Mouse (Mus musculus) embryonic fibroblast, embryonic 13.5 days (primary cell): ENCODE results near the gene Negr1. TPM values are rescaled to one million over a fixed set of nuclear protein-coding genes. Genes with fewer than 3 reads are reported as not detected.

Source experiments
- H3K27ac ChIP-seq: 2 replicates; pipeline ENCODE4 v1.5.1; 2012; ENCODE audit warnings: low read length, control low read depth, inconsistent platforms; ENCODE audit not compliant: insufficient read depth
- H3K4me1 ChIP-seq: 2 replicates; pipeline ENCODE4 v1.6.1; 2011; ENCODE audit warnings: low read length; ENCODE audit not compliant: control insufficient read depth, insufficient read depth
- H3K4me3 ChIP-seq: 2 replicates; pipeline ENCODE4 v1.5.1; 2011; ENCODE audit warnings: mild to moderate bottlenecking, control low read depth, low read length; ENCODE audit not compliant: insufficient read depth
- CTCF ChIP-seq: IDR thresholded peaks from 2 replicates; pipeline ENCODE4 v1.5.1; 2011; ENCODE audit warnings: mild to moderate bottlenecking, control low read depth, low read length, moderate library complexity, borderline replicate concordance; ENCODE audit not compliant: insufficient read depth
- POLR2A ChIP-seq: IDR thresholded peaks from 2 replicates; pipeline ENCODE4 v1.6.1; 2011; ENCODE audit warnings: low read depth, mild to moderate bottlenecking, control low read depth, low read length, moderate library complexity
- polyA plus RNA-seq: library from polyadenylated mRNA; stranded (reverse); fragments of >200 nt; gene quantifications from 2 replicates; pipeline ENCODE4 v1.2.4, GENCODE M21; 2011; ENCODE audit warnings: low read depth; ENCODE audit not compliant: missing spikeins, insufficient read length

Gene Negr1
- polyA plus RNA-seq, 1 experiment, result 2.2 TPM

DNA sequence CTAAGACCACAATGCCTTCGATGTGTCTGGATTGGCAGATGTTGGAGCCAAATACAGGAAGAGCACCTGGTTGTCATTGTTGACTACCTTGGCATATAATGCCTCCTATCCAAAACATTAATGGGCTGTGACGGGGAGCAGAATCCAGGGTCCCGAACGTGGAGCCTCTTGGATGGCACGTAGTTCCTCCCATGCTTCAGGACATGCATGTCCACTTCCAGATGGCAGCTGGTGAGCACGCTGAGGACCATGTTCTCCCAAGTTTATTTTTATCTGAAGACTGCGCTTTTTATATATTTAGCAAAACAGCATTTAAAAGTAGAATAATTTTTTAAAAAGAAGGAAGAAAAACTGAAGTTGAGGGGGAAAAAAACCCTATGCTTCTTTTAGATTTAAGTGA lies 231.1 kb downstream of the Negr1 start:
- no peak overlapping the region for H3K4me3 ChIP-seq
- H3K4me1 ChIP-seq, result no peaks in the 10 kb centered on the region; the same call in 1 of the 2 replicates

DNA sequence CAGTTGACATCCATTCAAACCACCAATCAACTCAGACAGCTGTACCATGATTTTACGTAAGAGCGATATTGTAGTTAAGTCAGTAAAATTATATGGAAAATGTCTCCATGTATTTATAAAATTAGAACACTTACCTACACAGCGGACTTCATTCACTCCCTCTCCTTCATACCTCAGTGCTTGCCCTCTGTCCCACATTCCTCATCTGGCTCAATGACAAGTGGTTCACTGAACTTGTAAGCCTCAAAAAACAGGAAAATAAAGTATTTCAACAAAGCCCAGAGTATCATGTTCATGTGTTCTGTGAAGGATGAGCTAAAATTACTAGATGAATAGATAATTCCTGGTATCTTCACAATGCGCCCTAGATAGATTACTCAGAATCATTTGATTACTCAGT lies 232.5 kb downstream of the Negr1 start:
- Histone ChIP-seq H3K27ac (no peak overlapping the region), H3K4me1 (no peaks in the 10 kb centered on the region; the same call in 1 of the 2 replicates), H3K4me3 (no peak overlapping the region)
- no peak for TF ChIP-seq POLR2A
- no peak for TF ChIP-seq CTCF

More for the DNA sequence above, 231.1 kb downstream of the Negr1 start:
- H3K27ac ChIP-seq, result no peak overlapping the region
- no peak for TF ChIP-seq POLR2A
- TF ChIP-seq CTCF, result no peak

GRCm38 (mm10) chr3:156794610-156795009 lies 233.0 kb downstream of the Negr1 start:
- no peak overlapping the region for H3K4me3 ChIP-seq
- no peaks in the 10 kb centered on the region; the same call in 1 of the 2 replicates for H3K4me1 ChIP-seq
- TF ChIP-seq CTCF (no peak), POLR2A (no peak)
- no peak overlapping the region for H3K27ac ChIP-seq

- TF ChIP-seq POLR2A (no peak), CTCF (no peak)
- H3K4me1 ChIP-seq, result no peaks in the 10 kb centered on the region; the same call in 1 of the 2 replicates
- no peak overlapping the region for H3K4me3 ChIP-seq
- H3K27ac ChIP-seq, result no peak overlapping the region
These were observed 234.6 kb downstream of the Negr1 start for GRCm38 (mm10) chr3:156796061-156796691.

- Histone ChIP-seq H3K4me1 (no peaks in the 10 kb centered on the region), H3K27ac (no peak overlapping the region), H3K4me3 (no peak overlapping the region)
- TF ChIP-seq POLR2A, result no peak
- no peak for TF ChIP-seq CTCF
These were observed 237.6 kb downstream of the Negr1 start for GRCm38 (mm10) chr3:156799228-156799627.

- no peak overlapping the region for H3K27ac ChIP-seq
- H3K4me3 ChIP-seq, result no peak overlapping the region
- no peaks in the 10 kb centered on the region for H3K4me1 ChIP-seq
- no peak for TF ChIP-seq CTCF
- TF ChIP-seq POLR2A, result no peak
These were observed 248.2 kb downstream of the Negr1 start for GRCm38 (mm10) chr3:156809836-156810235.

GRCm38 (mm10) chr3:156816938-156817337 lies 255.3 kb downstream of the Negr1 start:
- no peak for TF ChIP-seq POLR2A
- TF ChIP-seq CTCF, result no peak
- Histone ChIP-seq H3K27ac (no peak overlapping the region), H3K4me1 (no peaks in the 10 kb centered on the region)

DNA sequence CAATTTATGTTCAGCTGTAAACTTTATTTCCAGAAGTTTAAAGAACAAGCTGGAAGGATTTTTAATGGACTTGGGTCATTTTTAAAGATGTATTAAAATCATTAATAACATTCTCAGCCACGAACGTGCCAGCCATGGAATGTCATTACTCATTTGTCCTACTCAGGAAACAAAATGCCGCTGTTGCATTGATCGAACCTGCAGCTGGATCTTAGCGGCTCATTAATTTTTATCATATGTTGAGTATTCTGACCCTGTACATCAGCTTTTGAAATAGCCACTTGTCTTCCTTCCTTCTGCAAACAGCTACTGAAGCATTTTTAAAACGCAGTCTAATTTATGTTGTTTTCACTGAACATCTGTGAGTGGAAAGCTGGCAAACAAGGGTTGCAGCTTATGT lies 255.9 kb downstream of the Negr1 start:
- Histone ChIP-seq H3K4me1 (no peaks in the 10 kb centered on the region), H3K27ac (no peak overlapping the region), H3K4me3 (no peak overlapping the region)
- TF ChIP-seq POLR2A (no peak), CTCF (no peak)

More at GRCm38 (mm10) chr3:156816938-156817337, 255.3 kb downstream of the Negr1 start:
- no peak overlapping the region for H3K4me3 ChIP-seq

GRCm38 (mm10) chr3:156823039-156823438 lies 261.4 kb downstream of the Negr1 start:
- Histone ChIP-seq H3K4me3 (no peak overlapping the region), H3K27ac (no peak overlapping the region), H3K4me1 (no peaks in the 10 kb centered on the region)
- TF ChIP-seq POLR2A, result no peak
- TF ChIP-seq CTCF, result no peak

GRCm38 (mm10) chr3:156833920-156834319 lies 272.3 kb downstream of the Negr1 start:
- TF ChIP-seq POLR2A, result no peak
- TF ChIP-seq CTCF, result no peak
- Histone ChIP-seq H3K4me3 (no peak overlapping the region), H3K27ac (no peak overlapping the region), H3K4me1 (no peaks in the 10 kb centered on the region)
